Mouse (Mus musculus) embryonic fibroblast, embryonic 13.5 days (primary cell): ENCODE results near the gene Gdi1. TPM values are rescaled to one million over a fixed set of nuclear protein-coding genes. Genes with fewer than 3 reads are reported as not detected.
"Not testable (repeated sequence)": the region's sequence is repeated elsewhere in the genome, so short reads cannot be mapped to it uniquely, and the experiment has no call there.

Experiments
- H3K27ac ChIP-seq: 2 replicates; pipeline ENCODE4 v1.5.1; 2012; ENCODE audit warnings: low read length, control low read depth, inconsistent platforms; ENCODE audit not compliant: insufficient read depth
- H3K4me1 ChIP-seq: 2 replicates; pipeline ENCODE4 v1.6.1; 2011; ENCODE audit warnings: low read length; ENCODE audit not compliant: control insufficient read depth, insufficient read depth
- H3K4me3 ChIP-seq: 2 replicates; pipeline ENCODE4 v1.5.1; 2011; ENCODE audit warnings: mild to moderate bottlenecking, control low read depth, low read length; ENCODE audit not compliant: insufficient read depth
- CTCF ChIP-seq: IDR thresholded peaks from 2 replicates; pipeline ENCODE4 v1.5.1; 2011; ENCODE audit warnings: mild to moderate bottlenecking, control low read depth, low read length, moderate library complexity, borderline replicate concordance; ENCODE audit not compliant: insufficient read depth
- POLR2A ChIP-seq: IDR thresholded peaks from 2 replicates; pipeline ENCODE4 v1.6.1; 2011; ENCODE audit warnings: low read depth, mild to moderate bottlenecking, control low read depth, low read length, moderate library complexity
- polyA plus RNA-seq: library from polyadenylated mRNA; stranded (reverse); fragments of >200 nt; gene quantifications from 2 replicates; pipeline ENCODE4 v1.2.4, GENCODE M21; 2011; ENCODE audit warnings: low read depth; ENCODE audit not compliant: missing spikeins, insufficient read length

The Gdi1 gene
- polyA plus RNA-seq, 1 experiment, result 184 TPM

GRCm38 (mm10) chrX:74329215-74329671, 24.4 kb downstream of the Gdi1 start:
- no peak for TF ChIP-seq POLR2A
- TF ChIP-seq CTCF, result no peak
- no peaks in the 10 kb centered on the region; the same call in 1 of the 2 replicates for H3K4me1 ChIP-seq
- peak overlapping the region; percentile 56 for H3K4me3 ChIP-seq
- H3K27ac ChIP-seq, result no peak overlapping the region

- Histone ChIP-seq H3K4me1 (no peaks in the 10 kb centered on the region; the same call in 1 of the 2 replicates), H3K4me3 (peak overlapping the region; percentile 56), H3K27ac (no peak overlapping the region)
- TF ChIP-seq CTCF (no peak), POLR2A (no peak)
Measured at GRCm38 (mm10) chrX:74330166-74330930, 25.6 kb downstream of the Gdi1 start.

DNA sequence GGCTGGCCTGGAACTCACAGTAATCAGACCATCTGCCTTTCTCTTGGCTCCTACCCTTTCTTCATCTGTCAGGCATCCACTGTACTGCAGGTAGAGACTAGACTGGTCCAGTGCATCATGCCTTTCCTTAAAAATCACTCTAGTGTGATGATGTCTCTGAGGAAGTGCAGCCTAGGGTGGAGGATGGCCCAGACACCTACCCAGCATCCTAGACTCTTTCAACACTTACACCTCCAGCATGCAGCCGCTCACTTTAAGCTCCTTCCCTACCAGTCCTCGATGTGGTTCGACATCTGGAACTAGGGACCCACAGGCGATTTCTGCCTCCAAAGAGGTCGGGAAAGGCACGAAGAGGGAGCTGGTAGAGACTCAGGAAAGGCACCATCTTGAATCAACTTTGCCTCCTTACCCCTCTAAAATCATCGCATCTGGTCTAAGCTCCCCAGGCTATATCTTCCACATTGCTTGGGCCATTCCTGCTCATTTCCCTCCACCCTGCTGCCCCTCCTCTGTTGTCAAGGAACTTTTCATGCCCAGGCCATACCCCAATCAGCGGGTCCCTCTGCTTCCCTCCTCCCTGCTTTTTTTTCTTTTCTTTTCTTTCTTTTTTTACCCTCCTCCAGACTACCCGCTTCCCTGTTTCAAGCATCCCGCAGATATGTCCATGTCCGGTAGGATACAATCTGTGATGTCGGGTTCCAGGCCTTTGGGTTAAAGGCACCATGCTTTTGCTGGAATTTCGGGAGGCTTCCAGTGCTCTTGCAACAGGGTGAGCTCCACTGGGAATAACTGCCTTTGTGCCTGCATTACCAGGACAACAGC, 48.1 kb downstream of the Gdi1 start:
- TF ChIP-seq CTCF (no peak), POLR2A (peak; percentile 40; the same call in 1 of the 2 replicates)
- H3K27ac ChIP-seq, result peak overlapping the region; percentile 4; the same call in 1 of the 2 replicates
- H3K4me3 ChIP-seq, result peak overlapping the region; percentile 70
- no peaks in the 10 kb centered on the region for H3K4me1 ChIP-seq

DNA sequence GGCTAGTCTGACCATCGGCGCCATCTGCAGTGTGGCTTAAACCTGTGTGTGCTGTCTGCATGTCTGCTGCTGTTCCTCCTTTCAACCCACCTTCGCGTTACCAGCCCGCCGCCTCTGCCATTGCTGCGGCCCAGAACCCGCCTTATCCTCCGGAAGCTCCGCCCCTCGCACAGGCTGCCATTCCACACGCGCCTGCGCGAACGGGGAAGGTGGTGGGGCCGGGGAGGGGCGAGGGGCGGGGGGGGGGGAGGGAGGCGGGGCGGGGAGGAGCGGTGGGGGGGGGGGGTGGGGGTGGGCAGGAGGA, 48.6 kb downstream of the Gdi1 start, which contains the start of gene Lage3:
Gene Lage3, minus strand, starts transcription at position 152 of the 304 bp plus-strand sequence.
- Histone ChIP-seq H3K27ac (peak within 1 kb of the TSS; percentile 4; the same call in 1 of the 2 replicates), H3K4me1 (no peaks in the 10 kb centered on the region), H3K4me3 (peak within 1 kb of the TSS; percentile 70)
- TF ChIP-seq CTCF (no peak), POLR2A (peak; percentile 87)

- not testable (repeated sequence) for H3K4me1 ChIP-seq, H3K27ac ChIP-seq, H3K4me3 ChIP-seq
Measured at GRCm38 (mm10) chrX:74357069-74357468, 52.3 kb downstream of the Gdi1 start.

DNA sequence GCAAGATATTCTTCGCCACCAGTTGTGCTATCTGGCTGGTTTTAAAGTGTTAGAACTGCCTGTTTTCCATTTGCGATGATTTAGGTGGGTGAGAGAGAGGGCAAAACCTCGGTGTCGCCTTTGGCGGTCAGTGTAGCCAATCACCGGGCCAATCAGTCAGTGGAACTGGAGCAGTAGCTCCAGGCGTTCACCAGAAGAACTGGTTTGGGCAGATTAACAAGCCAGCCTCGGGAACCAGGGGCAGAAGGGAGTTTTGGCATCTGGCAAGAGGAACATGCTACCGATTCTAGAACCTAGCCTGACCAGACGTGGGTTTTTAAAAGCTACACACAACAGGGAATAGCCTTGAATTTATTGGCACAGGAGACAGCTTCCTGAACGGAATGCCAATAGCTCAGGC, 54.4 kb downstream of the Gdi1 start:
- Histone ChIP-seq H3K4me3 (no peak overlapping the region), H3K27ac (no peak overlapping the region), H3K4me1 (no peaks in the 10 kb centered on the region)
- TF ChIP-seq CTCF, result no peak
- no peak for TF ChIP-seq POLR2A

Other genes with a start within 250 kb of the Gdi1 start
- gene Opn1mw, start 177.5 kb upstream of the Gdi1 start, polyA plus RNA-seq, result not detected in 2 replicates
- gene Mecp2, start 169.6 kb upstream of the Gdi1 start, polyA plus RNA-seq, result 19.0 and 21.0 TPM in 2 replicates
- gene Tex28, start 137.2 kb upstream of the Gdi1 start, polyA plus RNA-seq, result not detected in 2 replicates
- not detected in 2 replicates for gene Tktl1, start 127.7 kb upstream of the Gdi1 start, polyA plus RNA-seq
- 1,955 and 2,266 TPM in 2 replicates for gene Flna, start 55.2 kb upstream of the Gdi1 start, polyA plus RNA-seq
- gene Emd, start 50.3 kb upstream of the Gdi1 start, polyA plus RNA-seq, result 195 and 206 TPM in 2 replicates
- gene Rpl10, start 34.2 kb upstream of the Gdi1 start, polyA plus RNA-seq, result 311 and 352 TPM in 2 replicates
- gene Taz, start 23.1 kb upstream of the Gdi1 start, polyA plus RNA-seq, result 43.2 and 52.9 TPM in 2 replicates
- 8.0 and 12.1 TPM in 2 replicates for gene Dnase1l1, start 22.7 kb upstream of the Gdi1 start, polyA plus RNA-seq
- gene Atp6ap1, start 7.9 kb upstream of the Gdi1 start, polyA plus RNA-seq, result 290 and 334 TPM in 2 replicates
- 53.9 and 54.0 TPM in 2 replicates for gene Fam50a, start 8.0 kb downstream of the Gdi1 start, polyA plus RNA-seq
- 39.7 and 53.1 TPM in 2 replicates for gene Plxna3, start 24.1 kb downstream of the Gdi1 start, polyA plus RNA-seq
- gene Lage3, start 48.6 kb downstream of the Gdi1 start, polyA plus RNA-seq, result 56.1 and 62.9 TPM in 2 replicates
- gene Ubl4a, start 68.2 kb downstream of the Gdi1 start, polyA plus RNA-seq, result 47.0 and 62.6 TPM in 2 replicates
- 20.6 and 22.4 TPM in 2 replicates for gene Slc10a3, start 68.4 kb downstream of the Gdi1 start, polyA plus RNA-seq
- 23.5 and 30.6 TPM in 2 replicates for gene Fam3a, start 88.3 kb downstream of the Gdi1 start, polyA plus RNA-seq
- 36.8 and 57.9 TPM in 2 replicates for gene Ikbkg, start 88.3 kb downstream of the Gdi1 start, polyA plus RNA-seq
- 58.1 and 65.0 TPM in 2 replicates for gene G6pdx, start 124.2 kb downstream of the Gdi1 start, polyA plus RNA-seq
- not detected in 2 replicates for gene Gm6880, start 176.4 kb downstream of the Gdi1 start, polyA plus RNA-seq